Comparison of ENCODE assay signal across 13 mouse cellular contexts in genomic region chr5:63837115-63837514, GRCm38 (mm10). TPM values are rescaled to one million over a fixed set of nuclear protein-coding genes. Genes with fewer than 3 reads are reported as not detected.
DNase-seq lines count a peak whose midpoint lies in the region; ATAC-seq and TF ChIP-seq lines count a peak whose summit lies in the region.
"Had no signal": no experiment of that assay in that cellular context is flagged by ENCODE, and none has a peak within 500 bp of the region (broad histone marks: within the 10 kb centered on the region; RNA-seq: fewer than 3 reads in every experiment).

No protein-coding gene starts in this region.

- TF ChIP-seq CTCF in CH12.LX (conservative IDR thresholded peaks at IDR 0.05 in 1 of 2, IDR thresholded peaks at IDR 0.05 in 1 of 2; ENCODE audit: low read depth in 2 of 2, low read length in 2 of 2) = no peak
- TF ChIP-seq CTCF in intestine, postnatal 0 days (IDR thresholded peaks at IDR 0.05; ENCODE audit: low read depth) = no peak

- H3K4me3 ChIP-seq in CH12.LX (replicated peaks in 1 of 3; ENCODE audit: low read depth in 2 of 3, low read length in 2 of 3, poor library complexity in 1 of 3) = no peak overlapping the region
- no peak overlapping the region for H3K4me3 ChIP-seq in intestine, postnatal 0 days (ENCODE audit: low read depth, low read length)
- no peak overlapping the region for H3K4me3 ChIP-seq in forebrain, embryonic 14.5 days (ENCODE audit: low read depth, low read length)

- H3K79me2 ChIP-seq in CH12.LX (replicated peaks; ENCODE audit: control insufficient read depth, extremely low read depth, insufficient read depth, poor library complexity, severe bottlenecking) = no peaks in the 10 kb centered on the region

- in situ Hi-C loops in CH12.LX (cut with MboI; ENCODE audit: low pct_ligation_motif_present, low pct_unique_long_range_greater_than_20kb, low sequenced_read_pairs) = no loop called here

- H3K4me2 ChIP-seq in CH12.LX (ENCODE audit: insufficient read depth, low read depth, poor library complexity, severe bottlenecking) = no peak overlapping the region
- H3K4me2 ChIP-seq in intestine, postnatal 0 days (replicated peaks; ENCODE audit: low read depth) = no peak overlapping the region
- H3K4me2 ChIP-seq in forebrain, embryonic 14.5 days (ENCODE audit: low read length) = no peak overlapping the region

- peak; percentile 61 for ATAC-seq in intestine, postnatal 0 days
- peak; percentile 48; the same call in 1 of the 2 replicates for ATAC-seq in neutrophil, adult 5-6 weeks (ENCODE audit: extremely low read depth, insufficient number of reproducible peaks, low FRiP score, poor library complexity, severe bottlenecking)
- no peak for ATAC-seq in forebrain, embryonic 14.5 days
- ATAC-seq: activated CD4-positive, CD25-positive, alpha-beta regulatory T cell, adult 4 months had no signal

- 51% methylated on average over 5 of the region's 5 CpGs for WGBS in intestine, postnatal 0 days
- 91% methylated on average over 5 of the region's 5 CpGs for WGBS in forebrain, embryonic 14.5 days

- no peak for TF ChIP-seq EP300 in CH12.LX (IDR thresholded peaks at IDR 0.05; ENCODE audit: low read length)

- H3K9ac ChIP-seq in CH12.LX (ENCODE audit: insufficient read depth, low read depth) = no peak overlapping the region
- no peak overlapping the region for H3K9ac ChIP-seq in intestine, postnatal 0 days (ENCODE audit: low read depth, low read length)
- H3K9ac ChIP-seq in forebrain, embryonic 14.5 days (ENCODE audit: low read length) = no peak overlapping the region

- no peaks in the 10 kb centered on the region for H3K9me3 ChIP-seq in CH12.LX (replicated peaks; ENCODE audit: low read length)
- H3K9me3 ChIP-seq in intestine, postnatal 0 days (ENCODE audit: control insufficient read depth) = no peaks in the 10 kb centered on the region
- H3K9me3 ChIP-seq in forebrain, embryonic 14.5 days (replicated peaks; ENCODE audit: control insufficient read depth, low read length) = no peaks in the 10 kb centered on the region
- H3K9me3 ChIP-seq: G1E had no signal

- TF ChIP-seq POLR2A in CH12.LX (IDR thresholded peaks at IDR 0.05; ENCODE audit: low read depth, low read length) = no peak

- DNase-seq in adrenal gland, postnatal 14 days = peak; percentile 7
- no peak for DNase-seq in adrenal gland, postnatal 10 days
- DNase-seq in CH12.LX (ENCODE audit: extremely low read depth) = peak; percentile 3
- no peak for DNase-seq in right cerebral cortex, postnatal 10 days (ENCODE audit: low spot score in 2 of 2)
- no peak for DNase-seq in forebrain, embryonic 14.5 days (ENCODE audit: low spot score)
- DNase-seq in lung, adult 18-20 months = no peak
- DNase-seq: cerebellum, adult 18-20 months; lung, postnatal 10 days; midbrain, embryonic 14.5 days had no signal

- no peaks in the 10 kb centered on the region for H3K27me3 ChIP-seq in CH12.LX (replicated peaks)
- no peaks in the 10 kb centered on the region for H3K27me3 ChIP-seq in intestine, postnatal 0 days (replicated peaks; ENCODE audit: control insufficient read depth, insufficient read depth, low read length)
- H3K27me3 ChIP-seq in forebrain, embryonic 14.5 days (replicated peaks; ENCODE audit: control insufficient read depth, insufficient read depth, low read length) = no peaks in the 10 kb centered on the region

- no peaks in the 10 kb centered on the region; a peak in 1 of 4 replicates for H3K4me1 ChIP-seq in CH12.LX (ENCODE audit: control insufficient read depth in 1 of 2, insufficient read depth in 2 of 2)
- no peaks in the 10 kb centered on the region; the same call in none of the 2 replicates for H3K4me1 ChIP-seq in intestine, postnatal 0 days (replicated peaks; ENCODE audit: control insufficient read depth, insufficient read depth, low read length)
- H3K4me1 ChIP-seq in forebrain, embryonic 14.5 days (ENCODE audit: control insufficient read depth, insufficient read depth, low read length) = no peaks in the 10 kb centered on the region

- H3K36me3 ChIP-seq in CH12.LX (replicated peaks in 1 of 2; ENCODE audit: control insufficient read depth in 1 of 2, insufficient read depth in 1 of 2, low read length in 1 of 2) = no peaks in the 10 kb centered on the region
- no peaks in the 10 kb centered on the region for H3K36me3 ChIP-seq in intestine, postnatal 0 days (ENCODE audit: control insufficient read depth, insufficient read depth)
- H3K36me3 ChIP-seq in forebrain, embryonic 14.5 days (ENCODE audit: control insufficient read depth, insufficient read depth, low read length) = no peaks in the 10 kb centered on the region
- H3K36me3 ChIP-seq: G1E had no signal

- H3K27ac ChIP-seq in CH12.LX (ENCODE audit: insufficient read depth, low read depth) = no peak overlapping the region
- no peak overlapping the region for H3K27ac ChIP-seq in intestine, postnatal 0 days (ENCODE audit: low read depth, low read length)
- H3K27ac ChIP-seq in forebrain, embryonic 14.5 days (ENCODE audit: low read depth, low read length) = no peak overlapping the region

- dilution Hi-C loops in CH12.LX (cut with MboI; ENCODE audit: extremely low pct_ligation_motif_present, extremely low pct_unique_long_range_greater_than_20kb, low sequenced_read_pairs) = no loop called here

- TF ChIP-seq RAD21 in CH12.LX (IDR thresholded peaks at IDR 0.05; ENCODE audit: low read depth, low read length) = no peak

TF ChIP-seq in CH12.LX, 34 proteins besides CTCF, POLR2A, EP300 and RAD21:
- no peak for TF ChIP-seq PAX5 (IDR thresholded peaks at IDR 0.05; ENCODE audit: low read length)
- no peak for TF ChIP-seq SIN3A (IDR thresholded peaks at IDR 0.05; ENCODE audit: low read length)
- TF ChIP-seq MEF2A (IDR thresholded peaks at IDR 0.05; ENCODE audit: borderline replicate concordance, low read depth, low read length) = no peak
- no peak for TF ChIP-seq HCFC1 (IDR thresholded peaks at IDR 0.05; ENCODE audit: low read depth, low read length)
- TF ChIP-seq RCOR1 (conservative IDR thresholded peaks at IDR 0.05; ENCODE audit: low read depth, low read length) = no peak
- no peak for TF ChIP-seq KAT2A (IDR thresholded peaks at IDR 0.05; ENCODE audit: insufficient replicate concordance, low read length)
- TF ChIP-seq CHD2 (IDR thresholded peaks at IDR 0.05; ENCODE audit: low read length) = no peak
- no peak for TF ChIP-seq IRF4 (IDR thresholded peaks at IDR 0.05; ENCODE audit: low read depth, low read length)
- no peak for TF ChIP-seq JUND (conservative IDR thresholded peaks at IDR 0.05; ENCODE audit: low read depth, low read length)
- no peak for TF ChIP-seq GABPA (IDR thresholded peaks at IDR 0.05; ENCODE audit: insufficient replicate concordance, low read depth, low read length)
- TF ChIP-seq POLR2AphosphoS2 (IDR thresholded peaks at IDR 0.05; ENCODE audit: low read depth, low read length) = no peak
- TF ChIP-seq TBP (conservative IDR thresholded peaks at IDR 0.05; ENCODE audit: low read depth, low read length) = no peak
- TF ChIP-seq ZKSCAN1 (IDR thresholded peaks at IDR 0.05; ENCODE audit: borderline replicate concordance, low read depth, low read length) = no peak

RNA-seq across cellular contexts. Expression of gene 0610040J01Rik, which starts 25.0 kb away (rescaled TPM):
- 0.71 and 4.0 TPM in 2 replicates for total RNA-seq in adrenal gland, postnatal 14 days (2021)
- total RNA-seq in adrenal gland, postnatal 10 days (2021) = 1 to 10 TPM; 3.6 to 5.9 TPM
- total RNA-seq in CH12.LX (2012; rRNA removed) = not detected in 2 replicates
- total RNA-seq in CH12.LX (2014; rRNA removed) = not detected in 2 replicates
- not detected in 2 replicates for polyA plus RNA-seq in CH12.LX (2012; ENCODE audit: insufficient read length, low read depth)
- polyA plus RNA-seq in intestine, postnatal 0 days (2015; fragmentation: Nextera tagmentation; extraction: Ambion mirVana) = 40.6 and 41.0 TPM in 2 replicates
- total RNA-seq in neutrophil, adult 5-6 weeks (2017) = 2.8 and 3.9 TPM in 2 replicates
- 2.8 and 3.3 TPM in 2 replicates for polyA plus RNA-seq in forebrain, embryonic 14.5 days (2014; fragmentation: Nextera tagmentation; extraction: Ambion mirVana)
- total RNA-seq: G1E had no signal
- polyA plus RNA-seq: activated CD4-positive, CD25-positive, alpha-beta regulatory T cell, adult 4 months; G1E had no signal

Comparison
In these comparisons a context has a peak if more than half of its experiments do, and no peak if none do; other contexts are left out.
1. DNase-seq: peak in adrenal gland, postnatal 14 days (single experiment) and CH12.LX (single experiment); none in adrenal gland, postnatal 10 days (single experiment), right cerebral cortex, postnatal 10 days (0 of 2), forebrain, embryonic 14.5 days (single experiment) and lung, adult 18-20 months (0 of 2).